Mouse (Mus musculus): Measurements from ENCODE around the gene D430041D05Rik.

D430041D05Rik gene

DNA sequence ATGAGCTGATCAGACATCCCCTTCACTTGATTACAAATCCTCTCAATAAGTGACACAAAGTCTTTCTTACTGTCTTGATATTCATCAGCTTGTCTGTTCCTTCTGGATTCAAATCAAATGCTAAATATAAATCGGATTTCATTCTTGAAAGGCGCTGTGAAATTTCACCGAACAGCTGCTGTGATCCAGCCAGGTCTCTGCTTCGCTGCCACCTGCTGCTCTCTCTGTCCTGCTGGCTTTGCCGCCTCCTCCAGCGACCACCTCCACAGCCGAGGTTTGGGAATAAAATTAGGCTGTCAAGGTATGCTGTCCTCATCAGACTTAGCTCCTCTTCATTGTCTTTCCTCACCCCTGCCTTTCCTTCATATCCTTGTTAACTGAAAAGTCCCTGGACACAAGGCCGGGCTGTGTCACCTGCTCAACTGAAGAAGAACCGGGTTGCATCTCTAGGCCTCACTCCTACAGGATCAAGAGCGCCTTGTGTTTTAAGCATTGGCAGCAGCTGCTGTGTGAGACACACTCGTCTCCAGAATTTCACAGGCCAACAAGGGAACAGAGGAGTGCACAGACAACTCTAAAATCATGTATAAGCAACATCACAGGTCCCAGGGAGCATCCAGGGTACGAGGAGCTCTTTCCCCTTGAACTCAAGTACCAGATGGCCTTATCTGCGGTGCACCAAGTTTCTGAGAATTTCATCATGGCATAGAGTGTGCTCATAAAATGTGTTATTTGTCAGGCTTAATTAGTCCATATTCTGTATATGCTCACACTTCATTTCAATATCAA lies 59.2 kb downstream of the D430041D05Rik start:
- DNase-seq (ENCODE audit: low read depth, low spot score): no peak

DNA sequence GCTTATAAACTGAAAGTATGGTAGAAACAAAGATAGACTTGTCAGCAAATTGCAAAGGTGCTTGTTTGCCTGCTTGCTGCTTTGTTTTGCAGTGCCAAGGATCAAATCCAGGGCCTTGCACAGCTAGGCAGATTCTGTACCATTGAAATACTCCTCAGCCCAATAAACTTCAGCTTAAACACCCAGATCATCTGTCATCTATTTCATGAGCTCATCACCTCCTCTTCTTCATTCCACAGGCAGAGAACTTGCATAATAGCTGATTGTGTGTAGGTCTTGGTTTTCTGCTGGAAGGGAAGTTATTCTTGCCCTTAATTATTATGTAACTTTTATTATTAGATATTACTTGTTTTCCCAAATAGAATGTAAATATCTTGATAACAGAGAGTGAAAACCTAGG lies 73.2 kb downstream of the D430041D05Rik start:
- DNase-seq (ENCODE audit: low read depth, low spot score): no peak

DNA sequence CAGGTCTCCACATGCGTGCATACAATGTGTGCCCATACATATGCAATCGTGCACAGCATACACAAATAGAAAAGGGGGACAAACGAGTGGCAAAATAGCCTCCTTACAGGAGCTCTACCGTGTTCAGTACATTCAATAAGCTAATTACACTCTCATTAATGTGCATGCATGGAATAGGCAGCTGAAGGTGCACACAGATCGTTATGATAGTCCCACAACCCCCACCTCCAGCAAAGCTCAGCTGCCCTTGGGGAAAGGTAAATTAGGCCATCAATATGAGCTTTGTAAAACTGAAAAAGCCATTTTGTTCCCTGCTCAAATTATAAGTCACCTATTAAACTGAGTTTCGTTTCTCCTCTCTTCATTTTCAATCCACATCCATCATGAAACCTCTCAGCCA lies 75.0 kb downstream of the D430041D05Rik start:
- DNase-seq (ENCODE audit: low read depth, low spot score): no peak

DNA sequence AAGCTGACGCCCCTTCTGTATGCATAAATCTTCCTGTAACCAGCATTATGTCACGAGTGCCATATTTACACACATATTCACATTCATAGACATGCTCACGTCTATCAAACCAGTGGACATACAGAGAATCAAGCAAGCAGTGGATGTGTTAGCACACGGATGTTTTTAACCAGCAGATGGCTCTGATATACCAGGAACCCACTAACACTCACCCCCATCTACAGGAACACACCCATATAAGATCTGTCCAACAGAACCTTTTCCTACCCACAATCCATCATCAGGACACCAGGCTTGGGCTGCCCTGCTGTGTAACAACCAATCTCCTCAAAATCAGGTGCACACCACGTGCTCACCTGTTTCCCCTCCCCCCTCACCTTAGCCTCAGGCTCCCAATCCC lies 76.9 kb downstream of the D430041D05Rik start:
- DNase-seq (ENCODE audit: low read depth, low spot score): no peak

DNA sequence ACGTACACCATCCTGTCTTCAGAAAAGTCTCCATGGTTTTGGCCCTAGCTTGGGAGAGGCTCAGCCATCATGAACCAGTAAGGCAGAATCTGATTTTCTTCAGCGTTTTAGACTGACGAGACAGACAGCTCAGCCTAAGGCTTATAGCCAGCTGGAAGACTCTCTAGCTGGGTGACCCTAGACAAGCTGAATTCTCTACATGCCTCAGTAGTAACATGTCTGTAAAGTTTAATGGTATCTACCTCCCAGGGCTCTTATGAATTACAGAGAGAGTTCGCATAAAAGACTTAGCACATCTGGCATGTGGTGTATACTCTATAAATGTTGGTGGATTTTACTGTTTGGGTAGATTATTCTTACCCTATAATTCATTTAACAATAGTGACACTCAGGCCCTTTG lies 78.1 kb downstream of the D430041D05Rik start:
- DNase-seq (ENCODE audit: low read depth, low spot score): no peak

DNA sequence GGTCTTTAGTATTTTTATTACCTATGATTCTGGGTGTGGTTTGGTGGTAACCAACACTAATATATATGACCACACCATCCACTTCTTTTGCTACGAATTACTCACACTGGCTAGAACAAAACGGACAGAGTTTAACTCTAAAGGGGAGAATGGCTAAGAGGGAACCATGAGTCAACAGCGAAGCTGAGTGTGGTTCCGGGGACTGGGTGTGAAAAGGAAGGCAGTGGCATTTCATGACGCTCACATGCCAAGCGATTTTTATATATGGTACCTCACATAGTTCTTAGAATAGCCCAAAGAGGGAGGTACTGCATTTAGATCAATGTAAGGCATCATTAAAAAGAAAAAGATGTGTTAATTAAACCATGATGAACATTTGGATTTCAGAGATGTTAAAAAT lies 79.6 kb downstream of the D430041D05Rik start:
- DNase-seq (ENCODE audit: low read depth, low spot score): no peak

DNA sequence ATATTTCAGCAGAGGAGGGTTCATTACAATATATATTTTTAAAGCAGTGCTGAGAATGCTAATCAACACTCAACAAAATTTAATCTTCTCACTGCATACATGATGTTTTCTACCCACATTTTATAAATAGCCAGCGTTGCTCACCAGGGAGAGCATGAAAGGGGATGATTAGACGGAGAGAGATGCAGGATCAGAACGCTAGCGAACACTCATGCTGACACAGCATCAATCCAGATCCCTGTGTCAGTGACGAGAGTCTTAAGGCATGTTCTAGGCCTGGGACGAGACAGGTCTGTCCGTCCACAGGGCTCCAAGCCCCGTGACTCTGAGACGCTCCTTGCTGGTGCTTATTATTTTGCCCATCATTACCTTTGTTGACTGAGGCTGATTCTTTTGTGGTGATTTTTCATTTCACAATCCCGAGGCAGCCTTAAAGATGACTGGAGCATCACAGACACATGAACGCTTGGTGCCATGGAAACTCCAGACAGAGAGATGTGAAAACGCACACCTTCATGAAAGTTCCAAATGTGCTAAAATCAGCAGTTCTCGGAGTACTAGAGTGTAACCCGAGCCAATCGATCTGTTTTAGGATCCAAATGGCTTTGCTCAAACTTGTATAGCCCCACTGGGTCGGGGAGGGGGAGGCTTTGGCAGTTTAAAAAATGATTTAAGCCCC lies 83.6 kb downstream of the D430041D05Rik start:
- no peak for DNase-seq (ENCODE audit: low read depth, low spot score)

DNA sequence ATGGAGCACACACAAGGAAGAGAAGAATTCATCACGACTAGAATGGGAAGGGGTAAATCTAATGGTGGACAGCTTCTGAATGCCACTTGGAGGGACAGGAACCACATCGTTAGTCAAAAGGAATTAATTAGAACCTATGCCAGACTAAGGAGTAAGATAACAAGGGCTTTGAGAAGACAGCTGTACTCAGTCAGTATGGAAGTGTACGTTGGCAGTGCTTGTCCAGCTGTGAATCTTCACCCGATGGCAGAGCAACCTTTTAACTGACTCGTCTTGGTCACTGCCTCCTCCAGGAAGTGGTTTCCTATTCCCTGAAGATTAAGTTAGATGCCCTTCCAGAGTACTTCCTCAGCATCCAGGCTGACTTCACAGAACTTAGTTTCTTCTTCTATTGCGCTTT lies 87.0 kb downstream of the D430041D05Rik start:
- DNase-seq (ENCODE audit: low read depth, low spot score): no peak

DNA sequence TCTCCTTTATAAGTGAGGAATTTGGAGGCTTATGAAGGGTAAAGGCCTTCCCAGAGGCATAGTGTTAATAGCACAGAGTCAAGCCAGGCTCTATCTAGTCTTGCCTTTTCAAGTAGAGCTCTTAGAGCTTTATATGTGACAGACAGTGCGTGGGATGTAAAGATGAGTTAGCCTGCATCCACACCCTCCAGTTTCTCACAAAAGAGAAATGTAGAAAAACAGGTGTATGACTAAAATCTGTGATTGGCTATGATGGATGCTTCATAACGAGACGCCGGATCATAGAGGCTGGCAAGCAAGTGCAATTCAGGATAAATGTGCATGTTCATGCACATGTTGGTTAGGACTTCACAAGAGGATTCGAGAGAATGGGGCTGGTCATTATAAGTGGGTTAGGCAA lies 87.5 kb downstream of the D430041D05Rik start:
- DNase-seq (ENCODE audit: low read depth, low spot score): no peak

DNA sequence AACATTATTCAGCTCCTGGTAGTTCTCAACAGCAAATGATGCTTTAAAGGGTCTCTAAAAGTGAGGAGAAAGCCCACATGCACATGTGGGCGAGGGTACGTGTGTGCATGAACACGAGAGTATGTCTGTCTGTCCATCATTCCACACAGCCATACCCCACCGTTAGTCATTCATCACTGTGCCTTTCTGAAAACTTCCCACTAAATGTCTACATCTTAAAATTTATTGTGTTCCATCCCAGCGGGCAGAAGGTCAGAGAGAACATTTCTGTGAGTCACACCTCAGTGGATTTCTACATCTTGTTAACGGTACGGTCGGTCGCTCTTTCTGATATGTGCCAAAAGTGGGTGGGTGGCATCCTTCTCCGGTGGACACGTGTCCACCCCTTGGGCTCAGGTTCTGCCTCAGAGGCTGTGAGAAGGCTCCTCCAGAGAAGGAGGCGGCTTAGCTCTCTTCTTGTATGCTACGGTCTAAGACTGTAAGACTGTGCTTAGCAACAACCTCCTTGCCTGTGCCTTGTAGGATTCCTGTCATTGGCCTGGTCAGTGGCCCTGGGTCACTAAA lies 90.7 kb downstream of the D430041D05Rik start:
- DNase-seq (ENCODE audit: low read depth, low spot score): no peak

DNA sequence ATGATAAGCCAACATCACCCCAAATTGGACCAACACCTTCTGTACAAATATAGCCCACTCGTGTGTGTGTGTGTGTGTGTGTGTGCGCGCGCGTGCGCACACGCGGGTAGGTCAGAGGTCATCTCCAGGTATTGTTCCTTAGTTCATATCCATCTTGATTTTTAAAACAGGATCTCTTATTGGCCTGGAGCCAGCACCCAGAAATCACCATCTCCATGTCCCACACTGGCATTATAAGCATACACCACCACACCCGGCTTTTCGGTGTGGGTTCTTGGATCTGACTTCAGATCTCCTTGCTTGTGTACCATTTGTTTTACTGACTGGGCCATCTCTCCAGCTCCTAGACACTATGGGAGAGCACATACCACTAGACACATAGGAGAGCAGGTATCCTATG lies 91.4 kb downstream of the D430041D05Rik start:
- no peak for DNase-seq (ENCODE audit: low read depth, low spot score)

DNA sequence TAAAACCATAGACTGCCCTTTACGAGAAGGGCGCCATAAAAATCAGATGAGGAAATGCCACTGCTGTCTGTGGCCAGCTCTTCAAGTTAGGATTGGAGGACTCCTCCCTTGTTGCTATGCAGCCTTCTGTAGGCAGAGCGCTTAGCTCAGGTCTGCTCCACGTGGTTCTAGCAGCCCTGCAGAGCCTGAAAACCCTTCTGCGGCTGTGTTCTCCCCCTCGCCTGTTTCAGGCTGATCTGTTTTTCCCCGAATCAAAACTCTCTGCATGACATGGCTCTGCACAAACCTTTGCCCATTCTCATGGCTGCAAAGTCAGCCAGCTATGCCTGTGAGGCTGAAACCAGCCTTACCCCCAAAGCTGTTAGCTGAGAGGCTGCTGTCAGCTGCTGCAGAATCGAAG lies 91.9 kb downstream of the D430041D05Rik start:
- DNase-seq (ENCODE audit: low read depth, low spot score): no peak

DNA sequence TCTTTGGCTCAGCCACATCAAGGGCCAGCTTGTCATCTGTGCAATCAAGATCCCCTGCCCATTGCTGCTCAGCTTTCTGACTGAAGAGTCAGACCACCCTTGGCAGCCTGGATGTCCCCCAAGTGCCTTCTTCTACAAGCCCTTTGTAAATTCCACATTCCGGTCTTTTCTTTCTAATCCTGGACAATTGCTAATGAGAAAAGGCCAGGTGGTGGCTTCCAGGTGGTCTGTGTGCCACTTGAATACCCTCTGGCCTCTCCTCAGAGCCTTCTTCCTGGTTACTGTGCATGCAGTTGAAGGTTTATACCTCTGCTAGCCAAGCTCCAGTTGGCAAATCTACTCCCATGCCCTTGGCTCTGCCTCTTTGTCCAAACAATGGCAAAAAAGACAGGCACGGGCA lies 92.6 kb downstream of the D430041D05Rik start:
- DNase-seq (ENCODE audit: low read depth, low spot score): no peak

DNA sequence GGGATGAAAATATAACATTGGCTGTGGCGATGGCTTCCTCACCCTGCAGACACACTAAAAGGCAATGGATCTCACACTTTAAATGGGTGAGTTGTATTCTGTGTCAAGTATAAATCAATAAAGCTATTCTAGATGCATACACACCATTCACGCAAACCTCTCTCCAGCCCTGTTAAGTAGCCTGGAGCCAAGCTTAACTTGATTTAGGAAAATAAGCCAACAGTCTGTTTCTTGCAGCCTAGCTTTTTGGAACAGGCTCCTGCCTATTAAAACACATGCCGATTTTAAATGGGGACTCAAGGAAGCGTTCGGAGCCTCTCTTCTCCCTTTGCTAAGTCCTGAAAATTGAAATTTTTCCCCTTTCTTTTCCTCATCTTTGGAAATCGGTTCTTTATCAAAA lies 93.2 kb downstream of the D430041D05Rik start:
- no peak for DNase-seq (ENCODE audit: low read depth, low spot score)

DNA sequence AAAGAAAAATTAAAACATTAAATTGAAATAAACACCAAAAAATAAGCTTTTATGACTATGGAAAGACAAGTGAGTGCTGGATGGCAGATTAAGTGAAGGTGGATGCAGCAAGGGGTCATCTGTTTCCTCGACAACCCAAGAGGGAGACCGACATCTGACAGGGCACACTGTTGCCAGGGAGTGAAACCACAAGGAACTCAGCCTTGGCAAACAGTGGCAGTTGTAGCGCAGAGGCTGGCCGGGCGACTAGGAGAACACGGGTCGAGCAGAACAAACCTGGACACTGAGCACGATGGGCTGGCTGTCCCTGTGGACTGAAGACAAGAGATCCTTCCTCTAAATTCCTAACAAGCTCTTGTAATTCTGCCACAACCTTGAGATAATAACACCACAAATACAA lies 94.3 kb downstream of the D430041D05Rik start:
- no peak for DNase-seq (ENCODE audit: low read depth, low spot score)

DNA sequence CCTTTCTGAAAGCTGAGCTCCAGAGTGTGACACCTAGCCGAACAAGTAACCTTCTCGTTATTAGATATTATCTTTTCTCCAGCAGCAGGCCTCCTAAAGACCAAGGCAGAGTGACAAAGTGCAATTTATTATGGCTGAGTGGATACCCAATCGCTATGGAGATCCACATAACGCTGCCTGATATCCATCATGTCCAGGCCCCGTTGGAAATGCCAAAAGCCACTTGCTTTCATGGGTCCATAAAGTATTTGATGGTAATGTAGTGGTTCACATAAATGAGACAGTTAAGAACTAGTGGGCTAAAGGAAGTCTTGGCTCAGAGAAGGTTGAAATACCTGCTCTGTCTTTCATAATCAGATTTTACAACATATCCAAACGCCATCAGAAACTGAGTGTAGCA lies 97.6 kb downstream of the D430041D05Rik start:
- no peak for DNase-seq (ENCODE audit: low read depth, low spot score)

DNA sequence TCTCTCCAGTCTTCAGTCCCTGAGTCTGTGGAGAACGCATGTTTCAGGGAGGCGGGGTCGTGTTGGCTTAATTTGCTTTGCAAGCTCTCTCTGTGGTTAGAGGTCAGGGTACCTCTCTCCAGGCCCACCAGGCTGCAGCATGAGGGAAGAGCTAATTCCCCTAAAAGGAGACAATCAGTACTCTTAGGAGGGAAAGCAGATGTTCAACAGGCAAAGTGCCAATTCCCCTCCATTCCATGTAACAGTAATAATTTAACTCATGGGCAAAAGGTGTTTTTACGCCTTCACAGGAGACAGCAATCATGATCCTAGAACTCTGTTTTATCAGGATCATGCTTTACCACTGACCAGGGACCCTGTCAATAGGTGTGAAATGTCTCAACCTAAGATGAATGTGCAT lies 103.7 kb downstream of the D430041D05Rik start:
- no peak for DNase-seq (ENCODE audit: low read depth, low spot score)

DNA sequence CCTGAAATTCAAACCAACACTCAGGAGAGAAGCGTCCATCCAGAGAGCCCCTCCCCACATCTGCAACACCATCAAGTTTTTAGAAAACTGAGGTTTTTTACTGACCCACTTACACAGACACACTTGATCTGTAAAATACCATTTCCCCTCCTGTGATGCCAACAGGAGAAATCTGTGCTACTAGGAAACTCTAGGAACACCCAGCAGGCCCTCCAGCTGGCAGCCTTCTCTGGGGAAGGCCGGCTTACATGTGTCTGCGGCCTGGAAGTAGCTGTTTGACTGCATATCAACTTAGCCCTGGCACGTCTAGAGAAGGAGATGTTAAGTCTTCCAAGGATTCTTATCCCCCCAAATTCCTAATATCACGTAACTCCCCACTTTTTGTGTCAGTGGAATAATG lies 105.1 kb downstream of the D430041D05Rik start:
- no peak for DNase-seq (ENCODE audit: low read depth, low spot score)

DNA sequence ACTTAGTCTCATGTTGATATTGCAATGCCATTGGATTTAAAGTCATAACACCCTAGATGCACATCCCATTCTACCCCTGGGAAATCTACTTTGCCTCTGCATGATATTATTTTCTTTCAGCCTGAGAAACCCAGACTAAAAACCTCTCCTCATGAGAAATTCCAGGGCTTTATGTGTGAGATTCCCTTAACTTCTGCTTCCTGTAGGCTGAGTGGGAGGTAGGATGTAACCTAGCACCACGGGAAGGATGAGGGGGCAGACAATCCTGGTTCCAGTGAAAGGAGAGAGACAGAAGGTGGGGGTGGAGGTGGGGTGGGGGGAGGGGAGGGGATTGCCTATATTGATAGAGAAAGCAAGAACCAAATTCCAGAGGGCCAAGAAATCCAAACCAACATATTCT lies 110.9 kb downstream of the D430041D05Rik start:
- no peak for DNase-seq (ENCODE audit: low read depth, low spot score)

DNA sequence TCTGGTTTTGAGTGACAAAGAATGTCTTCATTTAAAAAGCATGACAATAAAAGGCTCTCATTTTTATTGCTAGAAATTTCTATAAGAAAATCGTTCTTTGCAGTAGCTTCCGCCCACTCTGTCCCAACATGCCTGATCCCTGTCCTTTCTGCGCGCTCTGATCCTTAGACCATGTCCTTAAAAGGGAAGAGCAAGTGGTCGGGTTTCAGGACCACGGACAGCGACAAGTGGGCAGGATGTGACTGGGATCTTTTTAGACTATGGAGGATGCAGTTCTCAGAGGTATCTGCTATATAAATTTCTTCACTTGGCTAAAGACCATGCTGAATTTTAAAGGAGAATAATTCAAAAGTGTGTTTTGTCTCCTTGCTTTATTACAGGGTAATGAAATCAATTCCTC lies 111.7 kb downstream of the D430041D05Rik start:
- DNase-seq (ENCODE audit: low read depth, low spot score): no peak

DNA sequence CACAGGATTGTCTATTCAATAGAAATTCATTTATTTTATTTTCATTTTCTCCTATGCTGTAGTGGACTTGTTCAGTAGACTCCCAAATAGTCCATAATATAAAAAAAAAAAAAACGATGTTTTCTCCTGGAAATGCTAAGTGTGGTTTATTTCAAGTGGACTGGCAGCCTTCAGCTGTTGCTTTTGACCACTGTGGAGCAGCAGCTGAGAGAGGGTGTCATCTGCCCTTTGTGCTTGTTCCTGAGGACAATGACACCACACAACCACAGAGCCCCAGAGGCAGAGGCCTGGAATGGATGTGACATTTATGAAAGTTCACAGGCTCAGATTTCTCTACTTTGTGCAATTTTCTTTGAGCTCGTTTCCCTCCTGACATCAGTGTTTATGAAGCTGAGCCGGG lies 124.0 kb downstream of the D430041D05Rik start:
- no peak for DNase-seq (ENCODE audit: low read depth, low spot score)

DNA sequence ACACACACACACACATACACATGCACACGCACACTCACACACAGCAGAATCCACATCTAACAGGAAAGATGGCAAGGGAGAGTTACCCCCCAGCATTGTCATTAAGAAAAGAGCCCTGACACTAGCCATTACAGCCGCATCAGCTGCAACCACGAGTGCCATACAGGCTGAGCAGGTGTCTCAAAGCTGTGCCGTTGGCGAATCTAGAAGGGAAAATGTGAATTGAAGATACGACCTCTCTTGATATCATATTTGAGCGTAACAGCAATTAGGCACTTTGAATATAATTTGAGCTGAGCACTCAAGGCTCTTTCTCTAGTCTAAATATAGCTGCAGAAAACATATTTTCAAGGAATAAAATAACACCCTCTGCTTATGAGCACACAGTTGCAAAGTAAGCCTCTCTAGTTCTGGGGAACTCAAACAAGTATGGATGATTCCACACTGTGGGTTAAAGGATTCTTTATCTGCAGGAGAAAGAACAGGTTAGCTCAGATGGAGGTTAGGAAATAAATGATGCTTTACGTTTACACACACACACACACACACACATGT lies 127.3 kb downstream of the D430041D05Rik start:
- DNase-seq (ENCODE audit: low read depth, low spot score): no peak

DNA sequence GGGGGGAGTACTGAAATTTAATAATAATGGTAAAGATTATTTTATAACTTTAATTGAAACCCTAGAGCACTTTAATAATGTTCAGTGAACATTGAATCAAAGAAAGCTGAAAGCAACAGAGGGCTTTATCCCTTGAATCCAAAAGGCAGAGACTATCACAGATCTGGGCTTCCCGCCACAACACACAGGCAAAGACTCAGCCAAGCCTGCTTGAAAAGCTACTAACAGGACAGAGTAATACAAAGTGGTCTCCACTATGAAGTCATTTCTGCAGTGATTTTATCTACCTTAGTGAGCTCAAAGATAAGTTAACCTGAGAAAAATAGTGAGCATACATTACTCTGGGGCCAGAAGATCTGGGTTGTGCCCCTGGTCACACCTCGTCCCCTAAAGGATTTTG lies 128.0 kb downstream of the D430041D05Rik start:
- DNase-seq (ENCODE audit: low read depth, low spot score): no peak

Data from retina, adult 2 months (tissue).